Comparison of ENCODE assay signal across 27 mouse cellular contexts in the genomic region with DNA sequence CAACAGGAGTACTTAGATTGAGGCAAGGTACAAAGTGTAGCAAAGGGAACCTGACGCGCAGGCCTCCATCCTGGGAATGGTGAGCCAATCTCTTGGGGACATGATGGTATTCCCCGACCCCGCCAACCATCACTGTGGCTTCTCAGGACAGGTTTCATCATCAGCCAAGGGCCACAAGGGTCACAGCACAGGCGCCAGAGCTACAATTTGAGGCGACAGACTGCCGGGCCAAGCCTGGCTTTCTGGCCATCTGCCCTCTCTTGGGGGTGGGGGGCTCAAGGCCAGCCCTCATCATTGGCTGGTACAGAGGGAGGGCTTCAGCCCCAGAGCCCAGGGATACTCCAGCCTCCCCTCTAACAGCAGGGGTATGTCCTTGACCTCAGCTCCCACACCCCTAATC. TPM values are rescaled to one million over a fixed set of nuclear protein-coding genes. Genes with fewer than 3 reads are reported as not detected.
A peak's percentile ranks its signal among the peaks of the same experiment; 100 is the strongest.
DNase-seq lines count a peak whose midpoint lies in the region; ATAC-seq and TF ChIP-seq lines count a peak whose summit lies in the region.
"Not testable (repeated sequence)": the region's sequence is repeated elsewhere in the genome, so short reads cannot be mapped to it uniquely, and the experiment has no call there.
"Had no signal": no experiment of that assay in that cellular context is flagged by ENCODE, and none has a peak within 500 bp of the region (broad histone marks: within the 10 kb centered on the region; RNA-seq: fewer than 3 reads in every experiment).

No protein-coding gene starts in this region.

- ATAC-seq in erythroblast, adult 5-6 weeks (replicated peaks; ENCODE audit: low FRiP score, poor library complexity, severe bottlenecking) = 0 out of 2 replicates have a peak, but pooled peaks have one; percentile 24
- peak; percentile 50; the same call in 1 of the 2 replicates for ATAC-seq in kidney, embryonic 14.5 days (ENCODE audit: low FRiP score, low TSS enrichment)
- ATAC-seq in liver, embryonic 13.5 days (ENCODE audit: low read depth) = peak; percentile 46
- ATAC-seq in liver, embryonic 16.5 days (ENCODE audit: low read depth) = peak; percentile 56
- 0 out of 2 replicates have a peak, but pooled peaks have one; percentile 30 for ATAC-seq in midbrain, embryonic 13.5 days
- peak; percentile 30; the same call in 1 of the 2 replicates for ATAC-seq in stomach, postnatal 0 days (ENCODE audit: low FRiP score, low TSS enrichment)

- not testable (repeated sequence) for H3K27me3 ChIP-seq in kidney, embryonic 14.5 days (ENCODE audit: control insufficient read depth, insufficient read depth, low read length); liver, embryonic 13.5 days; liver, embryonic 16.5 days (ENCODE audit: control insufficient read depth, insufficient read depth, low read depth, low read length); midbrain, embryonic 13.5 days; stomach, postnatal 0 days (ENCODE audit: control insufficient read depth, insufficient read depth, low read length)

- TF ChIP-seq CTCF in stomach, postnatal 0 days (IDR thresholded peaks at IDR 0.05; ENCODE audit: low read depth) = not testable (repeated sequence)

- not testable (repeated sequence) for H3K9me3 ChIP-seq in kidney, embryonic 14.5 days (ENCODE audit: control insufficient read depth, low read length); liver, embryonic 13.5 days (replicated peaks); liver, embryonic 16.5 days (replicated peaks; ENCODE audit: control insufficient read depth, low read length); midbrain, embryonic 13.5 days; stomach, postnatal 0 days (ENCODE audit: control insufficient read depth, low read length)

- not testable (repeated sequence) for TF ChIP-seq EP300 in stomach, postnatal 0 days (optimal IDR thresholded peaks at IDR 0.05)

- H3K36me3 ChIP-seq in kidney, embryonic 14.5 days (ENCODE audit: control insufficient read depth, insufficient read depth, low read length) = peaks cover 30% of the 10 kb centered on the region
- H3K36me3 ChIP-seq in liver, embryonic 13.5 days = peaks cover 31% of the 10 kb centered on the region
- not testable (repeated sequence) for H3K36me3 ChIP-seq in liver, embryonic 16.5 days (ENCODE audit: control insufficient read depth, insufficient read depth); stomach, postnatal 0 days (ENCODE audit: control insufficient read depth, insufficient read depth, low read length)
- H3K36me3 ChIP-seq in midbrain, embryonic 13.5 days = peaks cover 32% of the 10 kb centered on the region

- H3K4me1 ChIP-seq in kidney, embryonic 14.5 days (ENCODE audit: control insufficient read depth, insufficient read depth, low read length); liver, embryonic 13.5 days (replicated peaks); liver, embryonic 16.5 days (ENCODE audit: control insufficient read depth, low read depth, low read length); midbrain, embryonic 13.5 days (replicated peaks); stomach, postnatal 0 days (replicated peaks; ENCODE audit: control insufficient read depth, insufficient read depth): not testable (repeated sequence)

- H3K4me3 ChIP-seq in kidney, embryonic 14.5 days (ENCODE audit: low read length); liver, embryonic 13.5 days (replicated peaks); liver, embryonic 16.5 days (ENCODE audit: low read depth, low read length); midbrain, embryonic 13.5 days (replicated peaks); stomach, postnatal 0 days (ENCODE audit: low read depth, low read length): not testable (repeated sequence)

- H3K4me2 ChIP-seq in kidney, embryonic 14.5 days (replicated peaks; ENCODE audit: low read depth, low read length); liver, embryonic 13.5 days; liver, embryonic 16.5 days (ENCODE audit: low read depth, low read length); midbrain, embryonic 13.5 days (replicated peaks); stomach, postnatal 0 days (replicated peaks; ENCODE audit: low read depth): not testable (repeated sequence)

- not testable (repeated sequence) for H3K27ac ChIP-seq in kidney, embryonic 14.5 days (ENCODE audit: low read depth, low read length); liver, embryonic 13.5 days; liver, embryonic 16.5 days (ENCODE audit: low read length); midbrain, embryonic 13.5 days; stomach, postnatal 0 days (replicated peaks)

- DNase-seq in adrenal gland, postnatal 14 days = peak; percentile 62
- DNase-seq in heart, adult 11 months = peak; percentile 89
- not testable (repeated sequence) for DNase-seq in liver, embryonic 13.5 days; stomach, postnatal 0 days (ENCODE audit: low spot score)

- not testable (repeated sequence) for H3K9ac ChIP-seq in kidney, embryonic 14.5 days (ENCODE audit: low read depth, low read length); liver, embryonic 13.5 days; liver, embryonic 16.5 days (ENCODE audit: low read depth, low read length); midbrain, embryonic 13.5 days (replicated peaks); stomach, postnatal 0 days (ENCODE audit: low read length)

- 88% methylated on average over 7 of the region's 7 CpGs for WGBS in kidney, embryonic 14.5 days
- 84% methylated on average over 7 of the region's 7 CpGs for WGBS in liver, embryonic 13.5 days (ENCODE audit: insufficient replicate concordance)
- 77% methylated on average over 7 of the region's 7 CpGs for WGBS in liver, embryonic 16.5 days (ENCODE audit: insufficient replicate concordance)
- 88% methylated on average over 7 of the region's 7 CpGs for WGBS in midbrain, embryonic 13.5 days
- 86% methylated on average over 7 of the region's 7 CpGs for WGBS in stomach, postnatal 0 days

RNA-seq across cellular contexts. Expression of a gene that starts 1.6 kb away (rescaled TPM):
- 4.3 TPM in 1 of 2 replicates, not detected in the other for total RNA-seq in adrenal gland, postnatal 14 days (2021)
- total RNA-seq in erythroblast, adult 5-6 weeks (2015; ENCODE audit: low replicate concordance) = not detected in 2 replicates
- total RNA-seq in erythroblast, adult 5-6 weeks (2017; ENCODE audit: low replicate concordance) = not detected in 2 replicates
- not detected in 2 replicates for polyA plus RNA-seq in kidney, embryonic 14.5 days (2014; fragmentation: Nextera tagmentation; extraction: Ambion mirVana)
- 2.0 and 3.7 TPM in 2 replicates for polyA plus RNA-seq in liver, embryonic 13.5 days (2015; fragmentation: Nextera tagmentation; extraction: Ambion mirVana)
- 10.4 and 17.5 TPM in 2 replicates for polyA plus RNA-seq in liver, embryonic 16.5 days (2015; fragmentation: Nextera tagmentation; extraction: Ambion mirVana)
- not detected in 2 replicates for polyA plus RNA-seq in midbrain, embryonic 13.5 days (2015; fragmentation: Nextera tagmentation; extraction: Ambion mirVana)
- 0.45 and 1.6 TPM in 2 replicates for polyA plus RNA-seq in stomach, postnatal 0 days (2015; fragmentation: Nextera tagmentation; extraction: Ambion mirVana)
- total RNA-seq: gastrocnemius, postnatal 10 days; gastrocnemius, postnatal 36 days; granulocyte monocyte progenitor cell, adult 5-6 weeks; hematopoietic stem cell, adult 5-6 weeks had no signal
- polyA plus RNA-seq: activated CD4-positive, CD25-positive, alpha-beta regulatory T cell, adult 4 months; C2C12; CD4-positive, CD25-positive, alpha-beta regulatory T cell, adult 4 months; cerebellum, adult 2 months; embryonic facial prominence, embryonic 11.5 days; embryonic facial prominence, embryonic 14.5 days; forebrain, embryonic 11.5 days; forebrain, embryonic 16.5 days; heart, embryonic 11.5 days; heart, embryonic 14.5 days; hindbrain, embryonic 13.5 days; hindbrain, embryonic 16.5 days; inflammation-experienced regulatory T-cells, adult 6 months had no signal

RNA-seq across cellular contexts. Expression of a gene that starts 11.1 kb away (rescaled TPM):
- total RNA-seq in adrenal gland, postnatal 14 days (2021) = 111 and 115 TPM in 2 replicates
- total RNA-seq in erythroblast, adult 5-6 weeks (2015; ENCODE audit: low replicate concordance) = 36.5 and 39.3 TPM in 2 replicates
- 47.0 and 47.3 TPM in 2 replicates for total RNA-seq in erythroblast, adult 5-6 weeks (2017; ENCODE audit: low replicate concordance)
- polyA plus RNA-seq in kidney, embryonic 14.5 days (2014; fragmentation: Nextera tagmentation; extraction: Ambion mirVana) = 21.1 and 29.2 TPM in 2 replicates
- 9.7 and 10.4 TPM in 2 replicates for polyA plus RNA-seq in liver, embryonic 13.5 days (2015; fragmentation: Nextera tagmentation; extraction: Ambion mirVana)
- polyA plus RNA-seq in liver, embryonic 16.5 days (2015; fragmentation: Nextera tagmentation; extraction: Ambion mirVana) = 7.9 and 9.0 TPM in 2 replicates
- 24.2 and 27.6 TPM in 2 replicates for polyA plus RNA-seq in midbrain, embryonic 13.5 days (2015; fragmentation: Nextera tagmentation; extraction: Ambion mirVana)
- 12.0 and 14.2 TPM in 2 replicates for polyA plus RNA-seq in stomach, postnatal 0 days (2015; fragmentation: Nextera tagmentation; extraction: Ambion mirVana)

RNA-seq across cellular contexts. Expression of a gene that starts 21.0 kb away (rescaled TPM):
- total RNA-seq in adrenal gland, postnatal 14 days (2021) = 6.5 TPM in 1 of 2 replicates, not detected in the other
- total RNA-seq in erythroblast, adult 5-6 weeks (2015; ENCODE audit: low replicate concordance) = not detected in 2 replicates
- not detected in 2 replicates for total RNA-seq in erythroblast, adult 5-6 weeks (2017; ENCODE audit: low replicate concordance)
- polyA plus RNA-seq in kidney, embryonic 14.5 days (2014; fragmentation: Nextera tagmentation; extraction: Ambion mirVana) = not detected in 2 replicates
- not detected in 2 replicates for polyA plus RNA-seq in liver, embryonic 13.5 days (2015; fragmentation: Nextera tagmentation; extraction: Ambion mirVana)
- polyA plus RNA-seq in liver, embryonic 16.5 days (2015; fragmentation: Nextera tagmentation; extraction: Ambion mirVana) = not detected in 2 replicates
- polyA plus RNA-seq in midbrain, embryonic 13.5 days (2015; fragmentation: Nextera tagmentation; extraction: Ambion mirVana) = not detected in 2 replicates
- polyA plus RNA-seq in stomach, postnatal 0 days (2015; fragmentation: Nextera tagmentation; extraction: Ambion mirVana) = 0.52 and 0.54 TPM in 2 replicates
- total RNA-seq: gastrocnemius, adult 18-20 months; gastrocnemius, postnatal 10 days; gastrocnemius, postnatal 36 days; granulocyte monocyte progenitor cell, adult 5-6 weeks; hematopoietic stem cell, adult 5-6 weeks had no signal
- polyA plus RNA-seq: activated CD4-positive, CD25-positive, alpha-beta regulatory T cell, adult 4 months; C2C12; CD4-positive, CD25-positive, alpha-beta regulatory T cell, adult 4 months; cerebellum, adult 2 months; embryonic facial prominence, embryonic 11.5 days; embryonic facial prominence, embryonic 14.5 days; forebrain, embryonic 11.5 days; forebrain, embryonic 16.5 days; heart, embryonic 11.5 days; heart, embryonic 14.5 days; heart, postnatal 0 days; hindbrain, embryonic 13.5 days; inflammation-experienced regulatory T-cells, adult 6 months had no signal

RNA-seq across cellular contexts. Expression of a gene that starts 27.8 kb away (rescaled TPM):
- total RNA-seq in adrenal gland, postnatal 14 days (2021) = 6.7 and 19.9 TPM in 2 replicates
- 2.9 TPM in 1 of 2 replicates, not detected in the other for total RNA-seq in erythroblast, adult 5-6 weeks (2015; ENCODE audit: low replicate concordance)
- total RNA-seq in erythroblast, adult 5-6 weeks (2017; ENCODE audit: low replicate concordance) = 0.70 and 0.77 TPM in 2 replicates
- 48.5 and 57.1 TPM in 2 replicates for polyA plus RNA-seq in kidney, embryonic 14.5 days (2014; fragmentation: Nextera tagmentation; extraction: Ambion mirVana)
- 20.9 and 22.3 TPM in 2 replicates for polyA plus RNA-seq in liver, embryonic 13.5 days (2015; fragmentation: Nextera tagmentation; extraction: Ambion mirVana)
- polyA plus RNA-seq in liver, embryonic 16.5 days (2015; fragmentation: Nextera tagmentation; extraction: Ambion mirVana) = 30.5 and 31.8 TPM in 2 replicates
- polyA plus RNA-seq in midbrain, embryonic 13.5 days (2015; fragmentation: Nextera tagmentation; extraction: Ambion mirVana) = 13.5 and 16.1 TPM in 2 replicates
- 101 and 111 TPM in 2 replicates for polyA plus RNA-seq in stomach, postnatal 0 days (2015; fragmentation: Nextera tagmentation; extraction: Ambion mirVana)

RNA-seq across cellular contexts. Expression of a gene that starts 28.1 kb away (rescaled TPM):
- 0.34 and 1.1 TPM in 2 replicates for total RNA-seq in adrenal gland, postnatal 14 days (2021)
- not detected in 2 replicates for total RNA-seq in erythroblast, adult 5-6 weeks (2015; ENCODE audit: low replicate concordance)
- not detected in 2 replicates for total RNA-seq in erythroblast, adult 5-6 weeks (2017; ENCODE audit: low replicate concordance)
- polyA plus RNA-seq in kidney, embryonic 14.5 days (2014; fragmentation: Nextera tagmentation; extraction: Ambion mirVana) = 5.3 TPM in 2 replicates
- polyA plus RNA-seq in liver, embryonic 13.5 days (2015; fragmentation: Nextera tagmentation; extraction: Ambion mirVana) = 2.1 TPM in 2 replicates
- polyA plus RNA-seq in liver, embryonic 16.5 days (2015; fragmentation: Nextera tagmentation; extraction: Ambion mirVana) = 3.2 and 3.8 TPM in 2 replicates
- 0.17 and 0.38 TPM in 2 replicates for polyA plus RNA-seq in midbrain, embryonic 13.5 days (2015; fragmentation: Nextera tagmentation; extraction: Ambion mirVana)
- polyA plus RNA-seq in stomach, postnatal 0 days (2015; fragmentation: Nextera tagmentation; extraction: Ambion mirVana) = 5.3 and 5.7 TPM in 2 replicates
- total RNA-seq: gastrocnemius, adult 18-20 months; gastrocnemius, postnatal 36 days; granulocyte monocyte progenitor cell, adult 5-6 weeks; hematopoietic stem cell, adult 5-6 weeks had no signal
- polyA plus RNA-seq: C2C12 had no signal
